Mouse (Mus musculus): ENCODE data around the gene Hnrnpa0.
"Not testable (repeated sequence)": the region's sequence is repeated elsewhere in the genome, so short reads cannot be mapped to it uniquely, and the experiment has no call there.

Hnrnpa0 gene

DNA sequence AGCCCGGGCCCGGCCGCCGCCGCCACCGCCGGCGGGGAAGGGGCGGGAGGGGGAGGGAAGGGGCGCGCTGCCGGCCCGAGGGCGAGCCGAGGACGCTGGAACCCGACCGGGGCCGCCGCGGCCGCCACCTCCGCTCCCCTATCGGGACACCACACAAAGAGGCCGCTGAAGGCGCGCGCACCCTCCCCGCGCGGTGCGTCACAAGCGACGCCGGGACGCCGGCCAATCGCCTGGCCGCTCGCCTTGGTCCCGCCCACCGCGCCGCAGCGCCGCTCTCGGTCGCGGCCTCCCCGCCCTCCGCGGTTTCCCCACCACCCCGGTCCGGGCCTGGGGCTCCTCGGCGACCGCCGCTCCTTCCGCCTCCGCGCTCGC lies at the start of gene Hnrnpa0:
TSS of gene Hnrnpa0 (minus strand) at position 161 of the 372 bp plus-strand sequence.
- in situ Hi-C loops (cut with MboI, MseI): no loop called here

GRCm38 (mm10) chr13:58177511-58178208 lies 49.3 kb upstream of the Hnrnpa0 start:
- in situ Hi-C loops (cut with MboI, MseI): no loop called here

DNA sequence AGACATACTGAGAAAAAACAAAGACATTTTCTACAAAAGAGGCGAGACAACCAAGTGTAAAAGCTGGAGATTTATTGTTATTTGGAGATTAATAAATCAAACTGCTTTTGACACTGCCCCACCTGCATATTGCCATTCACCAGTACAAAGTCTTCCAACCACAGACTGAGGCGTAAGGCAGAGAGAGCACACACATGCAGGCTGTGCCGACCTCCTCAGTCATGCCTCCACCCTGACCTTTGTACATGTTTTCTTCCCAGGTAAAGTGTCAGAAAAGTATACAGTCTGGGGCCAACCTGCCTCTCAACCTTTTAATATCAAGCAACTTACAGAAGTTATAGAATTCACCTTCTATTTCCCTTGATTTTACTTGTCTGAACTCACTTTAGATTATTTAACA lies 47.7 kb upstream of the Hnrnpa0 start:
- in situ Hi-C loops (cut with MboI, MseI): no loop called here

GRCm38 (mm10) chr13:58168119-58168518 lies 39.8 kb upstream of the Hnrnpa0 start:
- in situ Hi-C loops (cut with MboI, MseI): loop anchor here (10.0 to 25.0 kb wide), 2 partner anchors 219 to 377 kb away; partner anchors contain the start of gene 2210016F16Rik (in 1 of the 2)

DNA sequence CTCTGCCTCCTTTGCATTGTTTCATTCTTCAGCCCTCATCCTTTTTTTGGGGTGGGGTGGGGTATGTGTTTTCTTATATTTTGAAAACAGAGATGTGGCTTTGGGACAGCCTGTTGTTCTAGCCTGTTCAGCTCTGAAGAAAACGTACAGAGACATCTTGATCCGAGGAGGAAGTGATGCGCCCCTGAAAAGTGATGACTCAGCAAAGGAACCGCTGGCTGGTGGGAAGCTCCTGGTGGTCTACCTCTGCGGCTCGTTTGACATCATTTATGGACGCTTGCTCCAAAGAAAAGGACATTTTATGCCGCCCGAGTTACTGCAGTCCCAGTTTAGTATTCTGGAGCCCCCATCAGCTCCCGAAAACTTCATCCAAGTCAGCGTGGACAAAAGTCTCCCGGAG lies 35.0 kb upstream of the Hnrnpa0 start:
- in situ Hi-C loops (cut with MboI, MseI): loop anchor here (10.0 to 25.0 kb wide), 2 partner anchors 224 to 381 kb away; partner anchors contain the start of gene 2210016F16Rik (in 1 of the 2)

GRCm38 (mm10) chr13:58160761-58161160 lies 32.4 kb upstream of the Hnrnpa0 start:
- in situ Hi-C loops (cut with MboI, MseI): loop anchor here (10.0 to 25.0 kb wide), 2 partner anchors 227 to 384 kb away; partner anchors contain the start of gene 2210016F16Rik (in 1 of the 2)

DNA sequence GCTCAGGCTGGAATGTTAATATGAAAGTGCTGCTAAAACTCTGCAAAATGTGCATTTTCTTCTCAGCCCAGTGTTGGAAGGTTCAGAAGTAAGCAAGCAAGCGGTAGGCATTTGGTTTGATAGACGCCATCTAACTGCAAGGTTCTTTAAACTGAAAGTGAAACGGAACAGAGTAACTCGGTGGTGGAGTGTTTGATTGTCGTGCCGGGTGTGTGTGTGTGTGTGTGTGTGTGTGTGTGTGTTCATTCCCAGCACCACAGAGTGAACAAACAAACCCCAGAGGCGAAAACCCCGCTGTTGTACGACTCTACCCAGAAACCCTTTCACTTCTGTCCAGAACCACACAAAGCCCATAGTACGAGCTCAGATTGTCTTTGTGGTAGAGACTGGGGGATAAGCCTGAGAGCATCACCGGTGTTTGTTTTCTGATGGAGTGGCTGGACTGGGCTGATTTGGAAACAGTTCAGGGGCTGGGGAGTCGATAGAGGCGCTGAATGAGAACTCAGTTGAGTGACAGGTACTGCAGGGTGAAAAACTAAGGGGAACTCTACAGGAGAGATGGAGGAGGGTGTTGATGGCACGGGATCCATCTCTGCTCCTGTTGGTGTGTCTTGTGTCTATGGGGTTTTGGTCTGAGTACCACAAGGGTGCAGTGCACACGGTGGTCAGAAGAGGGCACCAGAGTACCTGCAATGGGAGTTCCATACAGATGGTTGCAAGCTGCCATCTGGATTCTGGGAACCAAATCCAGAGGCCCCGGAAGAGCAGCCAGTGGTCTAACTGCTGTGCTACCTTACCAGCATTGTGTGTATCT lies 29.9 kb upstream of the Hnrnpa0 start:
- in situ Hi-C loops (cut with MboI, MseI): loop anchor here (10.0 to 25.0 kb wide), 3 partner anchors 226 to 386 kb away; partner anchors contain the start of gene 2210016F16Rik (in 2 of the 2)

- in situ Hi-C loops (cut with MboI, MseI): loop anchor here (10.0 to 25.0 kb wide), 3 partner anchors 227 to 387 kb away; partner anchors contain the start of gene 2210016F16Rik (in 2 of the 2)
These were observed 29.2 kb upstream of the Hnrnpa0 start, which contains the start of gene Idnk for GRCm38 (mm10) chr13:58157447-58158098. TSS of gene Idnk (plus strand) at chr13:58157649.

- in situ Hi-C loops (cut with MboI, MseI): loop anchor here (10.0 to 25.0 kb wide), 3 partner anchors 228 to 388 kb away; partner anchors contain the start of gene 2210016F16Rik (in 2 of the 2)
These were observed 28.7 kb upstream of the Hnrnpa0 start for GRCm38 (mm10) chr13:58157036-58157435.

GRCm38 (mm10) chr13:58156031-58156430 lies 27.7 kb upstream of the Hnrnpa0 start:
- in situ Hi-C loops (cut with MboI, MseI): loop anchor here (10.0 to 25.0 kb wide), 3 partner anchors 229 to 389 kb away; partner anchors contain the start of gene 2210016F16Rik (in 2 of the 2)

DNA sequence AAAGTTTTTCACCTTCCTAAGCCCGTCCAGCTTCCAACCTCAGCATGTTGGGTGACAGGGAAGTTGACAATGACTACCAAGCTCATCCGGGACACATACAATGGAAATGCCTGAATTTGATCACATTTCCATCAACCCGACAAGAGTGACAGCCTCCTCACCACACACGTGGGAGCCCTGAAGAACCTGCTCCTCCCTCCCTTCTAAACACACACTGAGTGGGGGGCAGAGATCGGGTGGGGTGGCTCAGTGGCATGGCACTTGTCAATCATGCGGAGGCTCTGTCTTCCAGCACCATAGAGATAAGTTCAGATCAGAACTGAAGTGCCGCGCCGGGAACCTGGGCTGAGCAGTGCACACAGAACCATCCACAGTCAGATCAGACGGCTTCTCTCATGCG lies 22.1 kb upstream of the Hnrnpa0 start:
- in situ Hi-C loops (cut with MboI, MseI): loop anchor here (10.0 to 25.0 kb wide), 3 partner anchors 234 to 394 kb away; partner anchors contain the start of gene 2210016F16Rik (in 2 of the 2)

DNA sequence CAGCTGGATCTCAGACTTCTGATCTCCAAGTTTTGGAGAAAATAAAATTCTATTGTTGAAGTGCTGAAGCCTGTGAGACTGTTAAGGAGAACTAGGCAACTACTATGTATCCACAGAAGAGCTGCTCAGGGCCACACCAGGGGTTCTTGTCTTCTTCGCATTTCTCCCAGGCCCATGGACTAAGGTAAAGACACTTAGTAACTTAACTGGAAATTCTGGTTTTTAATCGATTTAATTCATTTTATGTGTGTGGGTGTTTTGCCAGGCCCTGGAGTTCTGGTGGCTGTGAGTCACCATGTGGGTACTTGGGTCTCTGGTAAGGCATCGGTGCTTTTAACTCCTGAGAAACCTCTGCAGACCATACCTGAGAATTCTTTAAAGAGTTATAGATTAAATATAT lies 21.3 kb upstream of the Hnrnpa0 start:
- in situ Hi-C loops (cut with MboI, MseI): loop anchor here (10.0 to 25.0 kb wide), 3 partner anchors 235 to 395 kb away; partner anchors contain the start of gene 2210016F16Rik (in 2 of the 2)

DNA sequence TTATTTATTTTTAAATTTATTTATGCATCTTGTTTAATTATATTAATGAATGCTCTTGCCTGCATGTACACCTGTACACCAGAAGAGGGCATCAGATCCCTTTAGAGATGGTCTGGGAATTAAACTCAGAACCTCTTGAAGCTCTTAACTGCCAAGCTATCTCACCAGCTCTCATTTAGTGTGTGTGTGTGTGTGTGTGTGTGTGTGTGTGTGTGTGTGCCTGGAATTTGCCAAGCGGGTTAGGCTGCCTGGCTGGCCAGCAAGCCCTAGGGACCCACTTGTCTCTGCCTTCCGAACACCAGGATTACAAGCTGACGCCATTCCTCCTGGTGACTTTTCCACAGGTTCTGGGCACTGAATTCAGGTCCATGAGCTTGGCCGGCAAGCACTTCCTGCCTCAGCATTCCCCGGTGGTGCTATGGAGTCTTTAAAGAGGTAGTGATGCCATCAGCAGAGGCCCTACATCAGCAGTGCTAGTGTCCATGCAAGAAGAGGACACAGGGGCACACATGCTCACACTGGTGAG lies 20.7 kb upstream of the Hnrnpa0 start:
- in situ Hi-C loops (cut with MboI, MseI): no loop called here

GRCm38 (mm10) chr13:58148256-58148831 lies 20.0 kb upstream of the Hnrnpa0 start:
- in situ Hi-C loops (cut with MboI, MseI): no loop called here

- in situ Hi-C loops (cut with MboI, MseI): no loop called here
These were observed 19.4 kb upstream of the Hnrnpa0 start for GRCm38 (mm10) chr13:58147760-58148159.

GRCm38 (mm10) chr13:58146603-58147002 lies 18.2 kb upstream of the Hnrnpa0 start:
- in situ Hi-C loops (cut with MboI, MseI): not testable (repeated sequence)

- in situ Hi-C loops (cut with MboI, MseI): no loop called here
These were observed 3.3 kb upstream of the Hnrnpa0 start for GRCm38 (mm10) chr13:58131692-58132091.

- in situ Hi-C loops (cut with MboI, MseI): no loop called here
These were observed 1.4 kb upstream of the Hnrnpa0 start for GRCm38 (mm10) chr13:58129687-58130246.

DNA sequence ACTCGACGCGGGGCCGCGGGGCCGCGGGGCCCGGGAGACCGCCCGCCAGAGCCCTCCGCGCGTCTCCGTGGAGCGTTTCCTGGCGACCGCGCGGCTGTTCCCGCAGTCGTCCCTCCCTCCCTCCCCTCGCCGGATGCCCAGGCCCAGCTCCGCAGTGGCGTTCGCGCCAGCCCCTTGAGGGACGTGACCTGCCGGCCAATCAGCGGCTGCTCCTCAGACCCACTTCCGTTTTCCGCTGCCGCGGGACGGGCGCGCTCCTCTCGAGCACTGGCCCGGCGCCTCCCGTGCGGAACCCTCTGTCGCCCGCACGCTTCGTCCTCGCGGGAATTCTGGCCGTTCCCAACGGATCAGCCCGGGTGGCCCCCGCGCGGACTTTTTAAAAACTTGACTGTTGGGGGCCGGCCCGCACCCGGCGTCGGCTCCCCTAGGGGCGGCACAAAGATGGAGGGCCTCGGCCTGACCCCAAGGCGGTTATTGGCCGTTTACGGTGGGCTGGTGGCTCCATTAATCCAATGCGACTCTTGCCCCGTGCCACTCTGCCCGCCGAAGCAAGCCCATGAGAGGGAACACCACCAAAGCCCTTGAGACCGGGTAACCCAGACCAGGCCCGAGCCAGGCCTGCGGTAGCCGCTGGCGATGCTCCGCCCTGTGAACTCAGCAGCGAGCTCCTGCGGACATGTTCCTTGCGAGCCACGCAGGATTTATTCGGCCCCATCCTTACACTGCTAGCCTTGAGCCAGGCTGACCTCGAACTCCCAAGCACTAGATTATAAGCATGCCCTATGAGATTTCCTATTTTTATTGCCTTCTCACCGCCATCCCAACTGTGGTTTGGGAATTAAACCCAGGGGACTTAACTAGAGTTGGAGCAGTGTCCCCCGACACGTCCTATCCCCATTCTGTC lies 664 bp upstream of the Hnrnpa0 start:
- in situ Hi-C loops (cut with MboI, MseI): no loop called here

Data from T-helper 17 cell (primary cell).